Mouse (Mus musculus): ENCODE measurements at regions not wholly inside any gene's neighbourhood (a gene's known extent, or its start where the extent isn't known, plus 50 kb on each side); places are given as distances from the start of the nearest gene placed in this dataset.

GRCm38 (mm10) chr16:97686561-97686960 lies 75.6 kb upstream of the Tmprss2 start:
- DNase-seq (ENCODE audit: low spot score in 2 of 2) = no peak

DNA sequence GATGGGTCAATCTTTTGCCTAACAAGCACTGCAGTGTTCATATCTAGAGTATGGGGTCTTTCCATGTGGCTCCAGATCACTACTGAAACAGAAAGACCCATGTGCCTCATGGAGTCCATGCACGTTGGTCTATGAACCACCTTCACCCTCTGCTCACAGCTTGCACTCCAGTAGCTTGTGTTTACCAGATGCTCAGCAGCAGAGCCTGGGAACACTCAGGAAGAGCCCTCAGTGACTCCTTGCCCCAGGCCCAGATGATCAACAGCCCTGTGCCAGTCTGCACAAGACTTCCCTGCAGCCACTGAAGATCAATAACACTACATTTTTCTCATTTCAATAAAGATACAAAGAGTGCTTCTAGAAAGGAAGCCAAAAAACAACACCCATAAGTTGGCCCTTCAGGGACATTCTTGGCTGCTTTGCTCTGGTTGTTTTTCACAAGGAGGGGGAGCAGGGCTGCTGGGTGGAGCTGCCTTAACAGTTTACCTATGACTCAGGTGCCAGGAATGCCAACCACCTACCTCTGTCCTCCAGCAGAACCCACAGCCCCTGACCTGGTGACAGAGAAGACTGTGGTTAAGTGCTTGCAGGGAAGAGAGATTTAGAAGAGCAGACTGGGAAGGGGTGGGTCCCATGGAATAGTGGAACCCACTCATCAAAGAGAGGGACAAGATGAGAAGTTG lies 74.7 kb upstream of the Tmprss2 start:
- no peak for DNase-seq (ENCODE audit: low spot score in 2 of 2)

GRCm38 (mm10) chr16:97681191-97681590 lies 70.2 kb upstream of the Tmprss2 start:
- DNase-seq (ENCODE audit: low spot score in 2 of 2) = no peak

- DNase-seq (ENCODE audit: low spot score in 2 of 2) = no peak
These were observed 68.8 kb upstream of the Tmprss2 start for GRCm38 (mm10) chr16:97679820-97680219.

- DNase-seq (ENCODE audit: low spot score in 2 of 2) = no peak
These were observed 68.3 kb upstream of the Tmprss2 start for GRCm38 (mm10) chr16:97679252-97679651.

DNA sequence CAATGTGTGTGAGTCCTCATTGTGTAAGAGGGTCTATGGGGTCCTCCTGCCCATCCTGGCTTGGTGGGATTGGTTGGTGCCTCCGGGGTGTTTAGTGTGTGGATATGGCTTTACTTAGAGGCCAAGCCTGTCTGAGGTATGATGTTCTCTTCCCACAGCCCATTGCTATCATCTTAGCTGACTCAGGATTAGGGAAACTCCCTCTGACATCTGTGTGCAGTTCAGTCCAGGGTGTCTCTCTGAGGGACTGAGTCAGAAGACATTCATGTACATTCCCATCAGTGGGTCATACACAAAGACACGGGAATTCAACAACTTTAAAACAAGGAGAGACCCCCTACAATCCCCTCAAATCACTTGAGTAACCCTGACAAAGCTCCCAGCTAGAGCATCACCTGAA lies 66.6 kb upstream of the Tmprss2 start:
- DNase-seq (ENCODE audit: low spot score in 2 of 2) = no peak

DNA sequence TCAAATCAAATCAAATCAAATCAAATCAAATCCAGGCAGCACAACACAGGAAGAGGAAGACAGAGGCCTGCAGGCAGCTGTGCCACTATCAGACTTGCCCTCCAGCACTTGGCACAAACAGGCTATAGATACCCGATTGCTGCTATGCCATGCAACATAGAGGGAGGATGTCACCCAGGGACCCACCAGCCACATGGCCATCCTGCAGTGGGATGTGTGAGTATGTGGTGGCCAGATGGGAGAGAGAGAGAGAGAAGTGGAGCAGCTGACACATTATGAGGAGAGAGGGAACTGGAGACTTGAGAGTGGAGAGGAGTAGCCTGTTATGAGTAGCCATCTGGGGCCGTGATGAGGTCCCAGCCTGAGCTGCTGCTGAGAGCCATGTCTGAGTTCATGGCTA lies 62.6 kb upstream of the Tmprss2 start:
- DNase-seq (ENCODE audit: low spot score in 2 of 2) = no peak

- peak; percentile 9 to 20 for DNase-seq (ENCODE audit: low spot score in 2 of 2)
These were observed 59.4 kb upstream of the Tmprss2 start for GRCm38 (mm10) chr16:97670131-97671038.

DNA sequence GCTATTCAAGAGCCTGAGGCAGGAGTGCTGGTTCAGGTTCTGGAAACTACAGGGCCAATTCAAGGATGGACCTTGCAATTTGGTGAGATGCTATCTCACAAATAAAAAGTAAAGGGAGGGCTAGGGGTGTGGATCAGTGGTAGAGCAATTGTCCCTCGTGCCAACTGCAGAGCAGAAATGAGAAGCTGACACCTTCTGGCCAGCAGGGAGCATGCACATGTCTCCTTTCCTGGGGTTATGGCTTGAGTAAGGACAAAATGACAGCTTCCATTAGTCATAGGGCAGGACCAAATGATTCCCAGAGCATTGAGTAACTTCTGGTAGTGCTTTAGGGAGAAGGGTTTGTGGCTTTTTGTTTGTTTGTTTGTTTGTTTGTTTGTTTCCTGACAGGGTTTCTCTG lies 56.5 kb upstream of the Tmprss2 start:
- DNase-seq (ENCODE audit: low spot score in 2 of 2) = no peak

GRCm38 (mm10) chr16:97665518-97665917 lies 54.5 kb upstream of the Tmprss2 start:
- DNase-seq (ENCODE audit: low spot score in 2 of 2) = no peak

All from layer of hippocampus, postnatal 10 days (tissue).